Mouse (Mus musculus) embryonic facial prominence, embryonic 10.5 days (tissue): ENCODE measurements around the gene Gm18336. TPM values are rescaled to one million over a fixed set of nuclear protein-coding genes. Genes with fewer than 3 reads are reported as not detected.

Experiments
- DNase-seq: peaks from one replicate; pipeline ENCODE4 v3.0.0-alpha.2; 2017; ENCODE audit warnings: low spot score
- H3K27ac ChIP-seq: fragments of 300-500 bp; sonication (generic); replicated peaks from 2 replicates; pipeline ENCODE4 v1.5.1; 2016; ENCODE audit warnings: mild to moderate bottlenecking
- H3K27me3 ChIP-seq: fragments of 300-500 bp; sonication (generic); replicated peaks from 2 replicates; pipeline ENCODE4 v1.6.1; 2016; ENCODE audit warnings: low read depth, mild to moderate bottlenecking; ENCODE audit not compliant: poor library complexity, severe bottlenecking
- H3K36me3 ChIP-seq: fragments of 300-500 bp; sonication (generic); replicated peaks from 2 replicates; pipeline ENCODE4 v1.6.1; 2016; ENCODE audit warnings: mild to moderate bottlenecking, moderate library complexity
- H3K4me1 ChIP-seq: fragments of 300-500 bp; sonication (generic); 2 replicates; pipeline ENCODE4 v1.6.1; 2016
- H3K4me3 ChIP-seq: fragments of 300-500 bp; sonication (generic); 2 replicates; pipeline ENCODE4 v1.5.1; 2016; ENCODE audit warnings: mild to moderate bottlenecking, moderate library complexity
- H3K9me3 ChIP-seq: fragments of 300-500 bp; sonication (generic); 2 replicates; pipeline ENCODE4 v1.6.1; 2016; ENCODE audit warnings: mild to moderate bottlenecking
- WGBS: fragments of 180-500 bp; shearing (Covaris S2); methylation state at CpG from one replicate; pipeline ENCODE4 v1.1.7; 2016; 5-methylcytosine and 5-hydroxymethylcytosine counted together
- polyA plus RNA-seq: library from polyadenylated mRNA; unstranded; fragments of >200 nt; fragmentation: Nextera tagmentation; extraction: Ambion mirVana; gene quantifications from 2 replicates; pipeline ENCODE4 v1.2.1, GENCODE M21; 2016

Gm18336 gene
- polyA plus RNA-seq, 1 experiment from 2014 or later = not detected

DNA sequence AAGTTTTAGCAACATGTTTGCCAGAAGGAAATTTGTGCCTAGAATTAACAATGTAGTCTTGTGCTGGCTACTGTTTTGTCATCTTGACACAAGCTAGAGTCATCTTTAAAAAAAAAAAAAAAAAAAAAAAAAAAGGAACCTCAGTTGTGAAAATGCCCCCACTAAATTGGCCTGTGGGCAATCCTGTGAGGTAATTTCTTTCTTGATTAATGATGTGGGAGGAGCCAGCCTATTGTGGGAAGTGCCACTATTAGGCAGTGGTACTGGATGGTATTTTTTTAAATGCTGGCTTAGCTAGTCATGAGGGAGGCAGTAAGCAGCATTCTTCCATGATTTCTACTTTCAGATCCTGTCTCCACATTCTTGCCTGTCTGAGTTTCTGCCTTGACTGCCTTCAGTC, 35.2 kb downstream of the Gm18336 start:
- Histone ChIP-seq H3K36me3 (peaks cover 16% of the 10 kb centered on the region), H3K27me3 (peaks cover 30% of the 10 kb centered on the region), H3K9me3 (no peaks in the 10 kb centered on the region), H3K27ac (no peak overlapping the region), H3K4me3 (no peak overlapping the region), H3K4me1 (no peaks in the 10 kb centered on the region)
- DNase-seq = no peak

DNA sequence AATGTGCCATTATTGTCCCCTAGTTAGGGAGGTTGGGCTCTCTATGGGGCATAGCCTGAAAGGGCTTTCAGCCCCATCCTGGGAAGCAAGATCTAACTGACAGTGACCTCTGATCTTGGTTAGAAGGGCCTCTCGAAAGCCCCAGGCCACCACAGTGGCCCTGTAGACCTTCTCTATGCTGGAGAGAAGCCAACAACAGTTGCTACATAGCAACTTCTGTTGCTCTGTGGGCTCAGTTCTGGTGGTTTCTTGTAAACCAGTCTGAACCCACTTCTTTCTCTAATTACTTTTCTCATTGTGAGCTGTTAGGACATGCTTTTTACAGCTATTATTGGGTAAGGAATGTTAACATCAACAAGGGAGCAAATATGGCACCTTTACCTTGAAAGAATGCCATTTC, 41.8 kb downstream of the Gm18336 start:
- H3K9me3 ChIP-seq = peaks cover 13% of the 10 kb centered on the region; the same call in 1 of the 2 replicates
- no peak for DNase-seq
- WGBS = 77% methylated on average over 1 of the region's 1 CpGs
- H3K36me3 ChIP-seq = peaks cover 74% of the 10 kb centered on the region
- peaks cover 35% of the 10 kb centered on the region for H3K27me3 ChIP-seq
- no peak overlapping the region for H3K27ac ChIP-seq
- no peaks in the 10 kb centered on the region for H3K4me1 ChIP-seq
- H3K4me3 ChIP-seq = no peak overlapping the region

DNA sequence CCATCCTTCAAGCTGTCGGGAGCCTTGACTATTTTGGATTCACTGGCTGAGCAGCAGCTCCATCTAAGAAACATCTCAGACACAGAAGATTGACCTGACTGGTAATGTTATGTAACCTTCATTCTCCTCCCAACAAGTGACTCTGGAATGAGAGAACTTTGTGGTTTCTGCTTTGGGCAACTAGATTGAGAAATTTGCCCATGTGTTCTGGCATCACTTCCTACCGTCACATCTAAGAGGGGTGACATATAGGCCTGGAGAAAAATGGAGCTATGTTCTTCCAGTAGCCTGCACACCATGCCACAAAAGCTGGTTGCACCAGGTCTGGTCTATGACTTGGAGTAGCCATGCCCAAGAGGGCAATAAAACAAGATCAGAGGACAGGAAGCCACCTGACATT, 42.4 kb downstream of the Gm18336 start:
- peaks cover 13% of the 10 kb centered on the region; the same call in 1 of the 2 replicates for H3K9me3 ChIP-seq
- no peak for DNase-seq
- peaks cover 30% of the 10 kb centered on the region for H3K27me3 ChIP-seq
- H3K4me3 ChIP-seq = no peak overlapping the region
- H3K36me3 ChIP-seq = peaks cover 80% of the 10 kb centered on the region
- H3K4me1 ChIP-seq = no peaks in the 10 kb centered on the region
- 94% methylated on average over 2 of the region's 2 CpGs for WGBS
- H3K27ac ChIP-seq = no peak overlapping the region

Other genes with a start within 250 kb of the Gm18336 start
- gene Xlr5b, start 249.9 kb downstream of the Gm18336 start, polyA plus RNA-seq = not detected in 2 replicates
- 0.12 TPM in 1 of 2 replicates, not detected in the other for gene DXBay18, start 249.3 kb downstream of the Gm18336 start, polyA plus RNA-seq
- not detected in 2 replicates for gene Spin2d, start 221.7 kb downstream of the Gm18336 start, polyA plus RNA-seq
- gene Xlr3b, start 206.5 kb downstream of the Gm18336 start, polyA plus RNA-seq = 11.7 and 12.6 TPM in 2 replicates
- gene Xlr4b, start 184.4 kb downstream of the Gm18336 start, polyA plus RNA-seq = 0.65 TPM in 1 of 2 replicates, not detected in the other
- 8.4 and 9.4 TPM in 2 replicates for gene F8a, start 170.4 kb downstream of the Gm18336 start, polyA plus RNA-seq
- 0.15 TPM in 2 replicates for gene Xlr4c, start 155.6 kb downstream of the Gm18336 start, polyA plus RNA-seq
- gene Xlr3c, start 133.3 kb downstream of the Gm18336 start, polyA plus RNA-seq = 0.18 and 0.47 TPM in 2 replicates
- gene Xlr5a, start 105.8 kb downstream of the Gm18336 start, polyA plus RNA-seq = not detected in 2 replicates
- gene Xlr5c, start 105.8 kb downstream of the Gm18336 start, polyA plus RNA-seq = not detected in 2 replicates
- not detected in 2 replicates for gene Gm45015, start 61.9 kb downstream of the Gm18336 start, polyA plus RNA-seq
- 19.1 and 20.8 TPM in 2 replicates for gene Zfp275, start 56.1 kb downstream of the Gm18336 start, polyA plus RNA-seq
- 0.12 and 0.18 TPM in 2 replicates for gene Zfp92, start 12.4 kb upstream of the Gm18336 start, polyA plus RNA-seq
- 0.15 TPM in 1 of 2 replicates, not detected in the other for gene Trex2, start 36.6 kb upstream of the Gm18336 start, polyA plus RNA-seq
- 94.0 and 99.8 TPM in 2 replicates for gene Haus7, start 60.3 kb upstream of the Gm18336 start, polyA plus RNA-seq
- 15.7 and 19.3 TPM in 2 replicates for gene Bgn, start 84.9 kb upstream of the Gm18336 start, polyA plus RNA-seq
- gene Atp2b3, start 104.3 kb upstream of the Gm18336 start, polyA plus RNA-seq = 0.25 and 0.39 TPM in 2 replicates
- gene Dusp9, start 240.7 kb upstream of the Gm18336 start, polyA plus RNA-seq = 109 and 139 TPM in 2 replicates